Mouse (Mus musculus) B cell, adult 2 months (primary cell): Measurements from ENCODE around the gene Aspdh.

Experiments used
- DNase-seq, 2 experiments: peaks; one replicate each; pipeline ENCODE4 v3.0.0; 2022

Aspdh gene

DNA sequence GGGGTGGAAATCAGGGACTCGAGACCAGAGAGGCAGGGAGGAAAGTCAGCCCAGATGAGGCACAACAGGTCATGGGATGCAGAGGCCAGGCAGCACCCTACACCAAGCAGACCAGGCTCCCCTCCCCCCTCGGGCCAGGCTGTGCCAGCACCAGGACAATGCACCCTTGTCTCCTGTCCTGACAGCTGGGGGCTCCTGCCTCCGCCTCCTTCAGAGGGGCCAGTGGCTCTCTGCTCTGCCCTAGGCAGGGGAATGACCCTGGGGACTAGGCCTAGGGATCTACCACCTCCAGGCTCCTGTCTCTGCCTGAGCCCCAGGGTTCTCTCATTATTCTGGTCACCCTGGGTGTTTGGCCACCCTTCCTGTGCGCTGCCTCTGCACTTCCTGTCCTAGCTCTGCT is 9.2 kb downstream of the Aspdh start:
- no peak for DNase-seq

DNA sequence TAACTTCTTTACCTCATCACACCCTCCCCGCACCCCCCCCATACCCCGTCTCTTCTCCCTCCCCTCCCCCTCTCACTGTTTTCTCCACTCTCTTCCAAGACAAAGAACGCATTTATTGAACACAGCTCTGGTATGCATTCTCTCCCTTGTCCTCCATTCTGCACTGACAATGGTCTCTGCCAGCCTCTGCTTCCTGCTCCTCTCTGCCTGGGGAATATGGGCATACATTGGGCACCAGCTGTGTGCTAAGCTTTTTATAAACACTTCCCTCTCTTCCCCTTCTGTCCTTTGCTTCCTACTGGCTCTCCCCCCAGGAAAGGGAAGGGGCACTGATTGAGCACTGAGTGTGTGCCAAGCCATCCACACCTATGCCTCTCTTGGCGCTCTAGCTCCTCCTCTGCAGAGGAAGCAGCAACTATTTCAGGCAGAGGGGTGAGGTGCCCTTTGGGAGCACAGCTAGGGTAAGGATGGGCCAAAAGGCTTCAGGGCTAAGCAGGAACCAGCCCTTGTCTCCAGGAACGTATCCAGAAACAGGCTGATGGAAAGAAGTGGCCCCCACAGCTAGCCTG is 9.9 kb downstream of the Aspdh start:
- no peak for DNase-seq

DNA sequence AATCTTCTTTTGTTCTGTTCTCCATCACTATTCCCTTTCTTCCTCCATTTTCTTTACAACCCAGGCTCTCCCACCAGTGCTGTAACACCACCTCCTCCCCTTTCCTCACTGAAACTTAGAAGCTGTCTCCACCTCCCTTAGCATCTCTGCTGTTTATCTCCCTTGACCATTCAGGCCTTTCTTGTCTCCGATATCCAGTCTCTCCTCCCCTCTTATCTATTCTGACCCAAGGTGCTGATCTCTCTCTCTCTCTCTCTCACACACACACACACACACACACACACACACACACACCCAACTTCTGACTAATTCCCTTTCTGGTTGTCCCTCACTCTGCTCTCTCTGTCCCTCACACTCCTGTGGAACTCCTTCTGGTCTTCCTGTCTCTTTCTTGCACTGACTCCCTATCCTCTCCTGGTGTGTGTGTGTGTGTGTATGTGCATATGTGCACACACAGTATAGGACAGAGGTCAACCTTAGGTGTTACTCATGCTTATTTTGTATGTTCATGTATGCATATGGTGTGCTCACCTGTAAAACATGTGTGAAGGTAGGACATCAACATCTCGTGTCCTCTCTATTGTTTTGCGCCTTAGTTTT is 17.7 kb downstream of the Aspdh start:
- no peak for DNase-seq

DNA sequence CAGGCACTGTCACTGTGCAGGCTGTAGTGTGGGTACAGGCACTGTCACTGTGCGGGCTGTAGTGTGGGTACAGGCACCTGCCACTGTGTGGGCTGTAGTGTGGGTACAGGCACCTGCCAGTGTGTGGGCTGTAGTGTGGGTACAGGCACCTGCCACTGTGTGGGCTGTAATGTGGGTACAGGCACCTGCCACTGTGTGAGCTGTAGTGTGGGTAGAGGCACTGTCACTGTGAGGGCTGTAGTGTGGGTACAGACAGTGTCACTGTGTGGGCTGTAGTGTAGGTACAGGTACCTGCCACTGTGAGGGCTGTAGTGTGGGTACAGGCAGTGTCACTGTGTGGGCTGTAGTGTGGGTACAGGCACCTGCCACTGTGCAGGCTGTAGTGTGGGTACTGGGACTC is 18.9 kb downstream of the Aspdh start:
- DNase-seq, result no peak

DNA sequence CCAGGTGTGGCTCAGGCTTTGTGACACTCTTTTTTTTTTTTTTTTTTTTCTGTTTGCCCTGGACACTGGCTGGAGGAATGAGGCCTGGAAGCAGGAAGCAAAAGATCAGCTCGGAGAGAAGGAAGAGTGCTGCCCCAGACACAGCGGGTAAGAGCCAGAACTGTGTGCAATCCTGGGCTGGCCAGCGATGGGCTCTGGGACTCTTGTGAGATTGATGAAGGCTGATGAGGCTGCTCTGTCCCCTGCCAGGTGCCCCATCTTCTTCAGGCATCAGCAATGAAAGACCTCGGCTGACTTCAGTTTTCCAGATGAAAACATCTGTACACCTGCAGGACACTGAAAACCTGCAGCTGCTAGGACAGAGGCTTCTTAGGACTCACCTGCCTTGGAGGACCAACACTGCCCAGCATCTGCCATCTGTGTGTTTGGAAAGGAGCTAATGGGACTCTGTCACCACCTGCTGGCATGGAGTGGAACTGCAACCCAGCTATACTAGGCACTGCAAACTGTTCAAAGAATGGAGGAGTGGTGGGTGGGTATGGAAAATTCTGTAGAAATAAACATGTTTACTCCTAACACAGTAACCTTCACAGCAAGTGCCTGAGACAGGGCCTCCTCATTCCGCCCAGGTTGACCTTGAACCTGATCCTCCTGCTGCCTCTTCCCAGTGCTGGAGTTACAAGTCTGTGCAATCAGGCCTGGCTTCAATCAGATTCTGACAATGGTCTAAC is 19.8 kb downstream of the Aspdh start:
- peak; percentile 81 to 83 for DNase-seq

DNA sequence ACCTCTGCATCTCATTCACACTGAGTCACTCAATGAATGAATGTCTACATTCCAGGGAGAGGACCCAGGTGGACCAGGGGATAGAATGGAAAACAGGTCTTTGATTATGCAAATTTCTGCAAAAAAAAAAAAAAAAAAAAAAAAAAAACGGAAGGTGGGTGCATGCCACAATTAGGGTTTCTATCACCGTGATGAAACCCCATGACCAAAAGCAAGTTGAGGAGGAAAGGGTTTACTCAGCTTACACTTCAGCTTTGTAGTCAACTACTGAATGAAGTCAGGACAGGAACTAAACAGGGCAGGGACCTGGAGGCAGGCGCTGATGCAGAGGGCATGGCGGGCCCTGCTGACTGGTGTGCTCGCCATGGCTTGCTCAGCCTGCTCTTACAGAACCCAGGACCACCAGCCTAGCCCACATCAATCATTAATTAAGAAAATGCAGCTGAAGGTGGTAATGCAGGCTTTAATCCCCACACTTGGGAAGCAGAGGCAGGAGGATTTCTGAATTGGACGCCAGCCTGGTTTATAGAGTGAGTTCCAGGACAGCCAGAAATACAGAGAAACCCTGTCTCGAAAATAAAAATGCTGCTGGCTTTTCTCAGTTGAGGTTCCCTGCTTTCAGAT is 20.5 kb downstream of the Aspdh start:
- DNase-seq, result no peak

DNA sequence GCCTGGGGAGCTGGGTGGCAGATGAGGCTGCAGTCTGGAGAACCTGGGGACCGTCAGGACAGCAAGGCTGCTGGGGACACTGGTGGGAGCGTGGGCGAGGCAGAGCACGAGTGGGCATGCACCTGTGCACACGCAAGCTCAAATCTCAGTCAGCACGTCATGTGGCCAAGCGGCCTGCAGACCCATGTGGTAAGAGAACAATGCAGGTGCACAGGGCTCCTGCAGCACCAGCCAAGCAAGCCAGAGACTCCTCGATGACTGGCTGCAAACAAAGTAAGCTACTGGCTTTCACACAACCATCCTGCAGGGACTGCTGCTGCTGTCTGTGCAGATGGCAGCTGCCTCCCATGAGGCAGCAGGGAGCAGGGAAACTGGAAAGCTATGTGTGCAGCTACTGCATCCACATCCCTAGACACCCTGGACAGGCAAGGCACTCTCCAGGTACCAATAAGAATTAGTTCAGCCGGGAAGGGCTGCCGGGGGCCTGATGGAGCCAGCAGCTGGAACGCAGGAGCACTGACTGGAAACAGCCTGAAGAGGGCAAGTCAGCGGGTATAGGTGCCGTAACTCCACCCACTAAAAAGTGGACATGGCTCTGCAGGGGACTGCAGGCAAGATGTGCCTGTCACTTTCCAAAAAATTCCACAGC is 21.9 kb downstream of the Aspdh start:
- no peak for DNase-seq

DNA sequence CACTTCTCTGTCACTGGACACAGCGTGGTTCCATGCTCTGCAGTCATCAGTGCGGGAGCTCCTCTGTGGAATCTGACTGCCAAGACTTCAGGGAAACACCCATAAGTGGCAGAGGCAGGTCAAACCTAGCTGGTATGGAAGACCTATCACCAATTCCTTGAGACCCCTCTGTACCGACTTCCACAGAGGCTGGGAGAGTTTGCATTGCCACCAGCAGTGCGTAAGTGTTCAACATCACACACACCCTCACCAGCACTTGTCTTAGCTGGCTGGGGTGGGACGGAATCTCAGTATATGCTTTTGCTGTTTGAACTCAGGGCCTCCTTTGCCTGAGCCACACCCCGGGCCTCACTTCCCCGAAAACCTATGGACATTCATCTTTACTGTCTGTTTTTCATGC is 22.7 kb downstream of the Aspdh start:
- no peak for DNase-seq

DNA sequence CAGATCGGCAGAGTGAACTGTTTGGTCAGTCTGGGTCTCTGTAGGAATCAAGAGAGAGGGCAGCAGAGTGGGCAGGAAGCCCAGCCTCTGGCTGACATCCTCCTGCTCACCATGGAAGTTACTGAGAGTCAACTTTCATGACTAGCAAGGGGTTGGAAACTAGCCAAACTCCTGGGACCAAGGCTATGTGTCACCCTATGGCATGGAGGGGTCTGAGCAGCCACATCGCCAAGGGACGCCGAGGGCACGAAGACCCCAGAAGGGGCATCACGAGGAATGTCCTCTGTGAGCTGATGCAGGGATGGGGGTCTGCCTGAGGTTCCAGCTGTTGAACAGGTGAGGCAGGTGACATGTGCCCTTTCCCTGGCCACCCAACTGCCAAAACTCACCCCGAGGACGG is 23.4 kb downstream of the Aspdh start:
- DNase-seq, result no peak

DNA sequence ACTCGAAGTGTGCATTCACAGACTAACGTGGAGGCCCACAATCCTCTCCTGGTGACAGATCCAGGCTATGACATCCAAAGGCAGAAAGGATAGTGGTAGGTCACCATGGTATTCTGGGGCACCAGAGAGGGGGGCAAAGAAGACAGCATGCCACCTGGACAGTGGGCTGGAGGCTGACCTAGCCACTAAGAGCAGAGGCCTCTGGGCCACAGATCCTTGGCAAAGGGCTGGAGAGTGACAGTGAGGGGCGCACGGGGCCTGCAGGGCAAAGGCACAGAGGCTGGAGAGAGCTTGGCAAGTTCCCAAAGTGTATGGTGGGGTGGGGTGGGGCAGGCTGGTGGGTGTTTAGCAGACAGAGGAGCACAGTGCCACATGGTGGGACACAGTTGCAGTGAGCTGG is 25.1 kb downstream of the Aspdh start:
- no peak for DNase-seq

DNA sequence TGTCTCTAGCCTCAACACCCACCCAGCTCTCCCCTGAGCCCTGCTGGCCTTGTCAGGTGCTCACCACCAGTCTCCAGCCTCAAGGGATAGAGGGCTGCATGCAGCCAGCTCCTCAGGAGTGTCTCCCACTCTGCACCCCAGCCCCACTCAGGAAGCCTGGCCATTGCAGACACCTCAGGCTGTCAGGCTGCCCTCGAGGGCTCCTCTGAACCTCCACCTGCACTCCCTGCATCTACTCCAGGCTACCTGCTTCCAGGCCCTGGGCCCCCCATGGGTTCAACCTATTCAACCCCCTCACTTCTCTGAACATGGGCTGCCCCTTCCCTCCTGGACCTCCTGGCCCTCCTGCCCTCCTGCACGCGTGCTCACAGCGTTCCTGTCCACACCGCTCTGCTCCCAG is 26.2 kb downstream of the Aspdh start:
- DNase-seq, result no peak

DNA sequence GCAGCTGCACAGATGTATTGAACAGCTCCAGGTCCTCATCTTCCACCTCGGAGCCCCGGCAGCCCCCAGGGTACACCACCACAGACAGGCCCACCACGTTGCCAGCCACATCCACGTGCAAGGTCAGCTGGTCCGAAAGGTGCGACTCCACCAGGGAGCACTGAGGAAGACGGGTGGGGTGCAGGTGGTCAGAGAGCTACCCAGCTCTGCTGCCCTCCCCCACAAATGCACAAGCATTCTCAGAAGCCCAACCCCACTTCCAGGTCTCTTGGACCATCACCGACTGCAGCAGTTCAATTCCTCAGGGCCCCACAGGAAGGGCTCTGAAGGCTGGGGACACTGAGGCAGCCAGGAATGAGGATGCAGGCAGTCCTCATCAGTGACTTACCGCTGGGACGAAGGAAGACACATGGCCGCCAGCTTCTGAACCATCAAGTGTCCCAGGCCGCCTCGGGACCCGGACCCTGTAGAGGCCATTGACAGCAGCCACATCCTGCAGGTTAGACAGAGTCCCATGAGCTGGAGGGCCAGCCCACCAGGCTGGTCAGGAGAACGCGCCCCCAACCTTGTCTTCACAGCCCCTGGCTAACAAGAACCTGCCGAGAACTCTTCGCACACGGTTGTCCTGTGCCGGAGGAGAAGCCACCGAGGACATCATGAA is 27.1 kb downstream of the Aspdh start:
- DNase-seq, result no peak

DNA sequence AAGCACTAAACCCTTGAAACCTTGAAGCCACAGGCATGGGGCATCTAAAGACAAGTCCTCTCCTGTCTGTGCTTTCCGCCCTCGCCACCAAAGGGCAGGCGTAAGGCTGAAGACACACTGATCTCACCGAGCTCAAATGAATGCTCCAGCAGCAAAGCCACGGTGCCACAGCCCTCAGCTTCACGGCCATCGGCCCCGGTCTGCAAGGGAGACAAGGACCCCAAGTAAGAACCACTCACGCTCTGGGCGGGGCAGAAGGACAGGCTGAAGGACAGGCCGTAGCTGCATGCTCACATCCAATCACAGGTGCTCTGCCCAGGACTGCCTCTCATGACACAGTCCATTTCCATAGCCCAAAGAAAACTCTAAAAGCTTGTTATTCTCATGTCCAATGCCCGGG is 29.5 kb downstream of the Aspdh start:
- no peak for DNase-seq

DNA sequence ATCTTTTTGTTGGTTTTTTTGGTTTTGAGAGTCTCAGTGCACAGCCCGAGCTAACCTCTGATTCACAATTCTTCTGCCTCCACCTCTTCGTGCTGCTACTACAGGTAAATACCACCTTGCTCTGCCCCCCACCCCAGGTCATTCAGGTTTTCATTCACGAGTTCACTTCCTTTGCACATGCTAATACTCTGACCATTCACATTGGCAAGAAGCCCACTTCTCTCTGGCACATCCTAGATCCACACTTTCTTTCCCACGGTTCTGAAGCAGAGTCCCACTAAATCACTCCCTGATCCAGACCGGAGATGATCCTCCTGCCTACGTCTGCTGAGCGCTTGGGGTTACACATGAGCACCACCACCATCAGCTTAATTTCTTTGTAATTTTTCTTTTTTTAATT is 29.9 kb downstream of the Aspdh start:
- DNase-seq, result no peak

DNA sequence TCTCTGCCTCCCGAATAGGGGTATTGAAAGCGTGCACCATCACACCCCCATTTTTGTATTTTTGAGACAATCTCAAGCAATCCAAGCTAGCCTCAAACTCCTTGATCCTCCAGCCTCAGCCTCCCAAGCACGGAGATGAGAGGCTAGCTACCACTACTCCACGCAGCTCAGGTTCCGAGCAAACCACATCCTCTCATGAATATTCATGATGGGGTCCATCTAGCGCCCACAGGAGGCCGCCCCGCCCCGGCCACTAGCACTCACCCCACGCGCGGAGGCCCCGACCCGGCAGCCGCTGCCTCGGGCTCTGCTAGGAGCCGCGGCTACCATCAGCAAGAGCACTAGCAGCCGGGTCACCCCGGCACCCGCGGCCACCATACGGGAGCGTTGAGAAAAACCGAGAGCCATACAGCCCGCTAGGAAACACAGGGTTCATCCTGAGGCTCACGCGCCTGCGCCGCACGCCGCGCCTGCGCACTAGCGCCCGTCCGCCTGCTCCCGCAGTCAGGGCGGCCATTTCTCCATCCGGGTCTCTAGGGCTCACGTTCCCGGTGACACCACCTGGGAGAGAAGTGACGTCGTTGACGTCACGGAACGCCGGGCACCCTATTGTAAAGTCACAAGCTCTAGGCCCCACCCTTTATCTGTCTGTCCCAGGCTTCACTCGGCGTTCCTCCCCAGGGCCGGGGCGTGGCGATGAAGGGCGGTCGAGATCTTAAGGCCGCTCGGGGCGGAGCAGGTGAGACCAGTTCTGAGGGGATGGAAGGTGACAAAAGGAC is 31.0 kb downstream of the Aspdh start, which contains the start of the genes Emc10 and Fam71e1:
TSS of gene Emc10 (minus strand) at position 538 of the 779 bp plus-strand sequence.
TSS of gene Fam71e1 (plus strand) at position 590 of the 779 bp plus-strand sequence.
- peak; percentile 98 to 99 for DNase-seq

DNA sequence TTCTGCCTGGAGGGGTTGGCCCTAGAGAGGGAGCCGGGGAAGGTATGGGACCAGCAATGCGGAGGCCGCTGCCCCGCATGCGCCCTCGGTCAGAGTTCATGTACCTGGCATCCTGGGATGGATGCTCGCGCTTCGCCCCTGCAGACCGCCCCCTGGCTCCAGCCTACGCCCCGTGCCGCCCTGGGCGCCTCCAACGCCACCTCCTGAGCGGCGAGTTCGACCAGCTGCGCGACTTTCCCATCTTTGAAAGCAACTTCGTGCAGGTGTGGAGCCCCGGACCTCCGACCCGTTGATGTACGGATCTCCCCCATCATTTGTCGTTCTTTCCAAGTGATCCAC is 31.5 kb downstream of the Aspdh start:
- DNase-seq, result no peak

DNA sequence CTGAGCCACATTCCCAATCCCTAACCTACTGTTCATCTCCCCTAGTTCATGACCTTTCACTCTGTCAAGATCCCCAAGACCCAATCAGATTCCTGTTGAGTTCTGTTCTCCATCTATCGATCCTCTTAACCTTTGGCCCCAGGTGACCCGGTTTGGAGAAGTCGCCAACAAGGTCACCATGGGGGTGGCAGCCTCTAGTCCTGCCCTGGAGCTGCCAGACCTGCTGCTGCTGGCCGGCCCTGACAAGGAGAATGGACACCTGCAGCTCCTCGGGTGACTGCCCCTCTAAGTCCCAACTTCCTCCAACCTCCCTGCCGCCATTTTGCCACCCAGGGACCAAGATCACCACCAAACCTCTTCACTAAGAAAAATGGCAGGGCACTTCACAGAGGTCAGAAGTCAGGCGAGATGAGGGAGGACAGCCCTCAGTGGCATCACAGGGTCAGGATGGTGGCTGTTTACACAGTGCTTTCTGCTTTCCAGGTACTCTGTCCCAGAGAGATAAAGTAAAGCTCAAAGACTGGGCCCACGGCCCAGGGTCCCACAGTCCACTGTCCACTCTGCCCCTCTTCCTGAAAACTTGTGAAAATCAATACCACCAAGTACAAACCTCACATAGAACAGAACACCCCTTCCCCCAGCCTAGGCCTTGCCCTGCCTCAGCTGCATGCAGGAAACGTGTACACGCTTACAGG is 32.3 kb downstream of the Aspdh start:
- no peak for DNase-seq

DNA sequence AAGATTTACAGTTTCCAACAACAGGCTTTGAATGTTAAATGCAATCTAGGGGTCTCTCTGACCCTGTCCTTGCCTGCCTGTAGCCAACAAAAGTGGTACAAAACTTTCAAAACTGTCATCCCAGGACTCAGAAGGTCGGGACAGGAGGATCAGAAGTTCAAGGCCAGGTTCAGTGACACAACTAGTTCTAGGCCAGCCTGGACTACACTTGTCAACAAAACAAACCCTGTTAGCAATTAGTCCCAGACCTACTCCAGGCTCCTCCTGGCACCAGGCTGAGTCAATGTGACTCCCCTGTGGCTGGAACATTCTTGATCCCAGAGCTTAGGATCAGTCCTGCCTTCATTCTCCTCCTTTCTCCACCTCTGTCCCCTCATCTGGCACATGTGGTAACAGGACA is 33.7 kb downstream of the Aspdh start:
- no peak for DNase-seq

DNA sequence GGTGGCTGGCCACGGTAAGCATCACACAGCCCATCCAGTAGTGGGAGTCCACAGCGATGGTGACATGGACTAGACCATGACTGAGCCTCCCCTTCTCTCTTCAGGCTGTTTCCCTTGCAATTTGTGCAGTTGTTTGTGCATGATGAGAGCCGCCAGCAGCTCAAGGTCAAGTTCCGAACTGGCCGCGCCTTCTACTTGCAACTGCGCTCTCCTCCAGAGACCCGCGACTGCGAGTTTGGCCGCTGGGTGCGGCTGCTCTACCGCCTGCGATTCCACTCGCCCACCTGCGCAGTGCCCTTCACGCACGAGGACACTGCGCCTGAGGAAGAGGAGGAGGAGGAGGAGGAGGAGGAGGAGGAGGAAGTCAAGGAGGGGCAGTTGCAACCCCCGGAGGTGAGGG is 34.9 kb downstream of the Aspdh start:
- DNase-seq, result no peak

DNA sequence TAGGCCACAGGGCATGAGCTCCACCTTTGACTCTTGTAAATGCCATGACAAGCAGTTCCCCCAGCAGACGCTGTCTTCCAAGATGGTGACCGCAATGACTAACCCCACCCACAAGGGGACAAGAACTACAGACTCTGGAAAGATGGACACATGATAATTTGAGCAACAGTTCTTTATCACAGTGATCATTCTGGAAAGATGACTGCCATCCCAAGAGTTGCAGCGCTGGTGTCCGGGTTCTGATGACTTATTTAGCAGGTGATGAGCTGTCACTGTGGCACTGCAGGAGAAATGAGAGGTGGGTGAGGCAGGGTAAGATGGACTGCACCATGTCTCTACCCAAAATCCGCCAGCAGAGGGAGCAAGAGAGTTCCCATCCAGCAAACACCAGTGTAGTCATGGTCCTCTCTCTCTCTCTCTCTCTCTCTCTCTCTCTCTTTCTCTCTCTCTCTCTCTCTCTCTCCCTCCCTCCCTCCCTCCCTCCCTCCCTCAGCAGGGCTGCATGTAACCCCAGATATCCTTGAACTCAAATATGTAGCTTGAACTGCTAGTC is 36.4 kb downstream of the Aspdh start:
- peak; percentile 87 to 89 for DNase-seq

DNA sequence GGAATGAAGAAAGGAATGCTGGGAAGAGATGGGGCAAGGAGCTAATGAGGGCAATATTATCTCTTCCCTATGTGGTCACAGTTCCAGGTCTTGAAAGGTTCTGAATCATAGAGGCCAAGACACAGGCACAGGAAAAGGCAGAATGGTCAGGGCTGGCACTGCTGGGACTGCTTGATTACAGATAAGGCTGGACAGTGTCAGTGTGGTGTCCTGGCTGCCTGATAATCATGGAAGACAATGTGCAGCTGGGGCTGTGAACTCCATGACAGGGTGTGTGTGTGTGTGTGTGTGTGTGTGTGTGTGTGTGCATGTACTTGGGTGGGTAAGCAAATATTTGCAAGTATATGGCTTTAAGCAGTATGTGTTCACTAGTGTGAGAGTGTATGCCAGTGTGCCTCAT is 42.3 kb downstream of the Aspdh start:
- DNase-seq, result no peak
